In the genomic region with DNA sequence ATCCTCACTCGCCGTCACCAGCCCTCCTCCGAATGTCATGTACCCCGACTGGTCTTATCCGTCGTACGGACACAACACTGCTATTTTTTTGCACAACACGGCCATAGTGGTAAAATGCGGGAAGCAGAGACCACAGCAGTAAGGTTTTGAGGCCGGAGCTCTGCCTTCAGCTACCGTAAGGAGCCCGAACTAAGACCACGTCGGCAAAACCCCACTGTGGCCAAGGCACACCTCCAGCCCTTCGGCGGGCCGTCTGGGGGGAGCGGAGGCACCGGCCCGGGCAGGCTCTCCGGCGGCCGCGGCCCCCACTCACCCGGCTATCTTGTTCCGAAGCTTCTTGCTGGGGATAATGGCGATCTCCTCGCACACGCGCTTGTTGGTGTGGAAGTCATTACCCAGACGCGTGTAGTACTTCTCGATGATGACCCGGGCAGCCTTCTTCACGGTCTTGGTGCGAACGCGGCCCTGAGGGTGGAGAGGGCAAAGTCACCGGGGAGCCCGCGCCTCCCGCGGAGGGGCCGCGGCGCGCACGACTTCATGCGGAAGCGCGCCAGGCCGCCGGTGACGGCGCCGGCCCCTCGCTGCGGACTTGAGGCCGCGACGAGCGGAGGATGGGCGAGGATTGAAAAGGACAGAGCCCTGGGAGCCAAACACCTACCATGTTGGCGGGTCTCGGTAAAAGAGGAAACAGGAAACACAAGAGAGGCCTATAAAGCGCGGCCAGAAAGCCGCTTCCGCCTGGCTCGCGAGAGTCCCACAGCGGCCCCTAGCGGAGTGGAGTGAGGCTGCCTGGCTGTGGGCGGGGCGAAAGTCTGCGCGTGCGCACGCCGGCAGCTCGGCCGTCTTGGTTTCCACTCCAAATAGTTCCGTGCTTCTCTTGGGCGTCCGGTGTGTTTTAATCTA, we compare ENCODE assay signal across 7 mouse cellular contexts. TPM values are rescaled to one million over a fixed set of nuclear protein-coding genes. Genes with fewer than 3 reads are reported as not detected.
DNase-seq lines count a peak whose midpoint lies in the region; ATAC-seq lines count a peak whose summit lies in the region.

Gene Rps17 (minus strand): TSS at position 711 of the 903 bp plus-strand sequence.

- DNase-seq in adrenal gland, adult 2 months, result peak; percentile 98
- peak; percentile 92 for DNase-seq in embryo, embryonic 11.5 days (ENCODE audit: low read depth, low spot score)
- peak; percentile 95 to 96 for DNase-seq in gastrocnemius, postnatal 4 days (ENCODE audit: low spot score in 2 of 2)
- peak; percentile 97 to 98 for DNase-seq in left cerebral cortex, postnatal 36 days (ENCODE audit: low spot score in 2 of 2)
- DNase-seq in midbrain, embryonic 11.5 days (ENCODE audit: low spot score, missing footprints), result peak; percentile 100
- peak; percentile 95 for DNase-seq in skeletal muscle tissue, adult 2 months (ENCODE audit: low read depth, low spot score)

- peak within 1 kb of the TSS; percentile 96 for H3K4me3 ChIP-seq in intestine, embryonic 16.5 days (ENCODE audit: low read length)
- H3K4me3 ChIP-seq in midbrain, embryonic 11.5 days (ENCODE audit: low read depth, low read length), result peak within 1 kb of the TSS; percentile 65

- under 1% methylated on average over 82 of the region's 85 CpGs for WGBS in intestine, embryonic 16.5 days
- WGBS in midbrain, embryonic 11.5 days, result under 1% methylated on average over 85 of the region's 85 CpGs

- intact Hi-C loops in left cerebral cortex, postnatal 36 days (cut with DNase I), result loop anchor here (2.0 to 5.0 kb wide), 2 partner anchors 108 to 132 kb away; partner anchors contain the start of gene Pde8a

- peak; percentile 91 for ATAC-seq in intestine, embryonic 16.5 days
- ATAC-seq in midbrain, embryonic 11.5 days (ENCODE audit: low FRiP score), result peak; percentile 92

- no peaks in the 10 kb centered on the region for H3K9me3 ChIP-seq in intestine, embryonic 16.5 days (ENCODE audit: control insufficient read depth, low read length)
- no peaks in the 10 kb centered on the region for H3K9me3 ChIP-seq in midbrain, embryonic 11.5 days (ENCODE audit: control insufficient read depth, low read length)

- peak within 1 kb of the TSS; percentile 98 for H3K9ac ChIP-seq in intestine, embryonic 16.5 days (ENCODE audit: low read depth, low read length)
- H3K9ac ChIP-seq in midbrain, embryonic 11.5 days (ENCODE audit: low read length), result peak within 1 kb of the TSS; percentile 87

- peak within 1 kb of the TSS; percentile 80 for H3K27ac ChIP-seq in intestine, embryonic 16.5 days (ENCODE audit: low read length)
- peak within 1 kb of the TSS; percentile 76 for H3K27ac ChIP-seq in midbrain, embryonic 11.5 days (ENCODE audit: low read depth, low read length)

- no peaks in the 10 kb centered on the region for H3K27me3 ChIP-seq in intestine, embryonic 16.5 days (replicated peaks; ENCODE audit: control insufficient read depth, insufficient read depth, low read length)
- H3K27me3 ChIP-seq in midbrain, embryonic 11.5 days (ENCODE audit: control insufficient read depth, insufficient read depth, low read length), result no peaks in the 10 kb centered on the region

- H3K4me2 ChIP-seq in intestine, embryonic 16.5 days (ENCODE audit: low read depth, low read length), result peak within 1 kb of the TSS; percentile 93
- peak within 1 kb of the TSS; percentile 89 for H3K4me2 ChIP-seq in midbrain, embryonic 11.5 days

- peaks cover 16% of the 10 kb centered on the region for H3K36me3 ChIP-seq in intestine, embryonic 16.5 days (ENCODE audit: control insufficient read depth, insufficient read depth, low read length)
- peaks cover 12% of the 10 kb centered on the region; the same call in 1 of the 2 replicates for H3K36me3 ChIP-seq in midbrain, embryonic 11.5 days (ENCODE audit: control insufficient read depth, insufficient read depth, low read length)

- peaks cover 19% of the 10 kb centered on the region for H3K4me1 ChIP-seq in intestine, embryonic 16.5 days (ENCODE audit: control insufficient read depth, insufficient read depth, low read length)
- peaks cover 14% of the 10 kb centered on the region for H3K4me1 ChIP-seq in midbrain, embryonic 11.5 days (ENCODE audit: control insufficient read depth, insufficient read depth, low read length)

RNA-seq across cellular contexts. Expression of gene Rps17, which starts in this region (rescaled TPM):
- 1,000 to 10,000 TPM in 1 of 2 experiments, 100 to 1,000 TPM in 1; 944 to 1,235 TPM for total RNA-seq in adrenal gland, adult 2 months (2021)
- polyA plus RNA-seq in adrenal gland, adult 2 months (2012; rRNA removed), result 351 and 362 TPM in 2 replicates
- 1,000 to 10,000 TPM; 1,161 to 1,216 TPM for total RNA-seq in gastrocnemius, postnatal 4 days (2021)
- 1,024 and 1,136 TPM in 2 replicates for polyA plus RNA-seq in intestine, embryonic 16.5 days (2015; fragmentation: Nextera tagmentation; extraction: Ambion mirVana)
- 100 to 1,000 TPM; 469 to 487 TPM for total RNA-seq in left cerebral cortex, postnatal 36 days (2021)
- polyA plus RNA-seq in midbrain, embryonic 11.5 days (2014; fragmentation: Nextera tagmentation; extraction: Ambion mirVana), result 1,045 and 1,155 TPM in 2 replicates

Comparison
In these comparisons a context has a peak if more than half of its experiments do, and no peak if none do; other contexts are left out.
1. Peak in every context shown above with its lines: DNase-seq, ATAC-seq, H3K4me3 ChIP-seq and H3K27ac ChIP-seq.